Mouse (Mus musculus) ES-E14 (cell line): ENCODE data around the gene Zfp456. TPM values are rescaled to one million over a fixed set of nuclear protein-coding genes. Genes with fewer than 3 reads are reported as not detected.
"Not testable (repeated sequence)": the region's sequence is repeated elsewhere in the genome, so short reads cannot be mapped to it uniquely, and the experiment has no call there.

Experiments
- DNase-seq: peaks from one replicate; pipeline ENCODE4 v3.0.0-alpha.2; 2013; ENCODE audit warnings: low read depth, low spot score
- H3K27ac ChIP-seq: 2 replicates; pipeline ENCODE4 v1.5.1; 2012; ENCODE audit warnings: low read depth, mild to moderate bottlenecking, low read length, moderate library complexity, mixed read lengths; ENCODE audit not compliant: poor library complexity, insufficient read depth, severe bottlenecking
- H3K36me3 ChIP-seq: 2 replicates; pipeline ENCODE4 v1.6.1; 2012; ENCODE audit warnings: mild to moderate bottlenecking, low read length, moderate library complexity, mixed read lengths; ENCODE audit not compliant: control insufficient read depth, poor library complexity, insufficient read depth, severe bottlenecking
- H3K4me1 ChIP-seq, 2 experiments: fragments of 150-350 bp in 1 of 2; sonication (generic) in 1 of 2; 2 replicates each; pipeline ENCODE4 v1.6.1; 2012; ENCODE audit warnings: low read length in 2 of 2, mild to moderate bottlenecking in 1 of 2, mixed read lengths in 1 of 2; ENCODE audit not compliant: control insufficient read depth in 2 of 2, insufficient read depth in 2 of 2, poor library complexity in 1 of 2
- H3K4me3 ChIP-seq, 2 experiments: fragments of 150-350 bp in 1 of 2; sonication (generic) in 1 of 2; 2 replicates each; pipeline ENCODE4 v1.5.1; 2012; ENCODE audit warnings: low read length in 2 of 2, low read depth in 1 of 2, mild to moderate bottlenecking in 1 of 2, mixed read lengths in 1 of 2; ENCODE audit not compliant: insufficient read depth in 1 of 2, poor library complexity in 1 of 2, severe bottlenecking in 1 of 2
- H3K9ac ChIP-seq: 2 replicates; pipeline ENCODE4 v1.6.1; 2012; ENCODE audit warnings: low read depth, mild to moderate bottlenecking, low read length, mixed read lengths; ENCODE audit not compliant: poor library complexity, insufficient read depth, severe bottlenecking
- H3K9me3 ChIP-seq: fragments of 150-350 bp; sonication (generic); 2 replicates; pipeline ENCODE4 v1.6.1; 2012; ENCODE audit warnings: low read depth, mild to moderate bottlenecking, low read length; ENCODE audit not compliant: control insufficient read depth, insufficient read depth
- CHD2 ChIP-seq: IDR thresholded peaks from 2 replicates; pipeline ENCODE4 v1.6.1; 2014; ENCODE audit warnings: mild to moderate bottlenecking, low read depth, low read length, inconsistent platforms
- HCFC1 ChIP-seq: IDR thresholded peaks from 2 replicates; pipeline ENCODE4 v1.6.1; 2012; ENCODE audit warnings: low read length, inconsistent platforms, borderline replicate concordance; ENCODE audit not compliant: insufficient read depth
- MAFK ChIP-seq: IDR thresholded peaks from 2 replicates; pipeline ENCODE4 v1.6.1; 2014; ENCODE audit warnings: mild to moderate bottlenecking, low read depth, low read length, inconsistent platforms; ENCODE audit not compliant: insufficient read depth
- ZC3H11A ChIP-seq: IDR thresholded peaks from 2 replicates; pipeline ENCODE4 v1.6.1; 2012; ENCODE audit warnings: low read depth, mild to moderate bottlenecking, inconsistent platforms, low read length, borderline replicate concordance
- ZNF384 ChIP-seq: IDR thresholded peaks from 2 replicates; pipeline ENCODE4 v1.6.1; 2012; ENCODE audit warnings: low read depth, low read length, inconsistent platforms
- in situ Hi-C, 2 experiments: fragments of 600-800 bp; cut with MboI; formaldehyde crosslinking; loops; one replicate each; pipeline ENCODE4 v1.15.1; 2025; ENCODE audit warnings: low sequenced_read_pairs in 2 of 2, inconsistent platforms in 1 of 2; ENCODE audit not compliant: unreplicated experiment in 2 of 2
- total RNA-seq: library from RNA; depleted of rRNA; stranded (reverse); fragments of 300-350 nt; gene quantifications from 2 replicates; pipeline ENCODE4 v1.2.3, GENCODE M21; 2012; rRNA removed

Gene Zfp456
- 1.9 and 2.3 TPM in 2 replicates for total RNA-seq

GRCm38 (mm10) chr13:67375050-67375911 is at the start of gene Zfp456, which contains the start of gene Gm28041:
Gene Zfp456, minus strand, starts transcription at chr13:67375810.
Gene Gm28041, minus strand, starts transcription at chr13:67375733.
- peak within 1 kb of the TSS; percentile 66 for H3K9ac ChIP-seq
- not testable (repeated sequence) for H3K9me3 ChIP-seq

GRCm38 (mm10) chr13:67422532-67422931 is 46.9 kb upstream of the Zfp456 start:
- Histone ChIP-seq H3K4me1 (peaks cover 7 to 12% of the 10 kb centered on the region in 2 experiments), H3K27ac (peak overlapping the region; percentile 8; the same call in 1 of the 2 replicates)
- H3K9ac ChIP-seq, H3K9me3 ChIP-seq, DNase-seq, H3K4me3 ChIP-seq, in situ Hi-C loops, H3K36me3 ChIP-seq: not testable (repeated sequence)

More at GRCm38 (mm10) chr13:67375050-67375911, at the start of gene Zfp456, which contains the start of gene Gm28041:
- not testable (repeated sequence) for H3K36me3 ChIP-seq, H3K4me1 ChIP-seq, H3K27ac ChIP-seq
- in situ Hi-C loops = loop anchor here (10.0 to 25.0 kb wide), 2 partner anchors 210 to 213 kb away; partner anchors contain the start of gene Rsl1 (in 1 of the 2)
- DNase-seq = peak; percentile 40
- H3K4me3 ChIP-seq = peak within 1 kb of the TSS; percentile 68 to 71
- TF ChIP-seq HCFC1 = peak; percentile 79; the same call in 1 of the 2 replicates

- in situ Hi-C loops = no loop called here
- no peaks in the 10 kb centered on the region for H3K36me3 ChIP-seq
- TF ChIP-seq MAFK (no peak), ZC3H11A (no peak)
- DNase-seq = no peak
- H3K27ac ChIP-seq = peak within 1 kb of the TSS; percentile 88
- no peaks in the 10 kb centered on the region for H3K9me3 ChIP-seq
- H3K4me1 ChIP-seq = peaks cover 7 to 9% of the 10 kb centered on the region in 2 experiments
- H3K4me3 ChIP-seq = peak within 1 kb of the TSS; percentile 79 to 95
- H3K9ac ChIP-seq = peak within 1 kb of the TSS; percentile 94
These were observed 45.7 kb upstream of the Zfp456 start, which contains the start of gene Zfp459 for GRCm38 (mm10) chr13:67421207-67421857. Gene Zfp459, minus strand, starts transcription at chr13:67421418.

GRCm38 (mm10) chr13:67420558-67421206 is 45.1 kb upstream of the Zfp456 start:
- peaks cover 3% of the 10 kb centered on the region; the same call in 1 of the 2 replicates for H3K36me3 ChIP-seq
- in situ Hi-C loops = no loop called here
- H3K27ac ChIP-seq = peak overlapping the region; percentile 88
- DNase-seq = no peak
- peaks cover 8 to 9% of the 10 kb centered on the region in 2 experiments for H3K4me1 ChIP-seq
- H3K9ac ChIP-seq = peak overlapping the region; percentile 94
- TF ChIP-seq HCFC1 (no peak), ZNF384 (no peak), ZC3H11A (no peak), MAFK (no peak), CHD2 (no peak)
- peak overlapping the region; percentile 79 to 95 for H3K4me3 ChIP-seq
- H3K9me3 ChIP-seq = no peaks in the 10 kb centered on the region
